Mouse (Mus musculus) heart, postnatal 14 days (tissue): ENCODE data around the gene Cryab. TPM values are rescaled to one million over a fixed set of nuclear protein-coding genes. Genes with fewer than 3 reads are reported as not detected.

ENCODE experiments used
- DNase-seq, 2 experiments: peaks; one replicate each; pipeline ENCODE4 v3.0.0; 2021 to 2022
- intact Hi-C: fragments of 180-260 bp; cut with DNase I; formaldehyde crosslinking; loops from one replicate; pipeline ENCODE4 v1.15.1; 2025
- total RNA-seq, 2 experiments: library from RNA; stranded (reverse); gene quantifications; 2 replicates each; pipeline ENCODE4 v1.2.3; 2021

The Cryab gene
- total RNA-seq, 2 experiments from 2014 or later, result 1,337 to 1,386 TPM

DNA sequence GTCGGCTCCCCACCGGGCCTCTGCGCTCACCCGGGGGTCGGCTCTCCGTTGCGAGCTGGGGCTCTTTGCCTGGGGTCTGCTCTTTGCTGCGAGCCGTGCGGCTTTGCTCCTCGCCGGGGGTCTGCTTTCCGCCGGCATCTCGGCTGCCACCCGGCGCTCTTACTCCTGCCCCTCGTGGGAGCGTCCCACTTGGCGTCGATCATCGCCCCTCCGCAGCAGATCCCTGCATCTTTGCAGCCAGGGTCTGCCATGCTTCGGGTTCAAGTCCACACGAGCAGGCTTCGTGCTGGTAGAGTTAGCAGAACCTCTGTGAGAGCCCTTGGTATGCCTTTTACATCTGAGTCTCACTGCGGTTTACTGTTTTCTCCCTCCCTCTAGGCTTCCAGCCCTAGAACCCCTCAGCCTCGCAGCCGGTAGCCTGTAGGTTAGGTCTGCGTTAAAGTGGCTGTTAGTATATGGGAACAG is 24.6 kb downstream of the Cryab start:
- DNase-seq, result peak in 1 of 2 experiments; percentile 16
- intact Hi-C loops, result no loop called here

DNA sequence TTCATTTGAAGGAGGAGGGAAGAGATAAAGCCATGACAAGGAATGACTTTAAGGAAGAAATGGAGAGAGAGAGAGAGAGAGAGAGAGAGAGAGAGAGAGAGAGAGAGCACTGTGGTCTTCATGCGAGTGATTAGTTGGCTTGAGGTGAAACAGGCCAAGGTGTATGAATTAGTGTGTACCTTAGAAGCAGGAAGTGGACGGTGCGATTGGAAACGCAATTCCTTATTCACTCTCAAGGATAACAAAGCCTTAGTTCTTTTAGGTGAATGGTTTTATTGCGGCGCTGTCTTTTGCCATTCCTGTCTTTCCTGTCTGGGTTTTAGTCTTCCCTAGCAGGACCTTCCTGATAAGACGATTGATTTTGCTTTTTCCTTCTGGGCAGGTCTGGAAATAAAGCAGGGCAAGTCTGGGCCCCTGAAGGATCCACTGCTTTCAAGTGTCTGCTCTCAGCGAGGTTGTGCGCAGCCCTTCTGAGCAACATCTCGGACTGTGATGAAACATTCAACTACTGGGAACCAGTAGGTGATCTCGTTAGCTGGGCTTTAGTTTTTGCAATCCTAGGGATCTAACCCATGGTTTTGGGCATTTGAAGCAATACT is 25.1 kb downstream of the Cryab start:
- intact Hi-C loops, result no loop called here
- no peak for DNase-seq

DNA sequence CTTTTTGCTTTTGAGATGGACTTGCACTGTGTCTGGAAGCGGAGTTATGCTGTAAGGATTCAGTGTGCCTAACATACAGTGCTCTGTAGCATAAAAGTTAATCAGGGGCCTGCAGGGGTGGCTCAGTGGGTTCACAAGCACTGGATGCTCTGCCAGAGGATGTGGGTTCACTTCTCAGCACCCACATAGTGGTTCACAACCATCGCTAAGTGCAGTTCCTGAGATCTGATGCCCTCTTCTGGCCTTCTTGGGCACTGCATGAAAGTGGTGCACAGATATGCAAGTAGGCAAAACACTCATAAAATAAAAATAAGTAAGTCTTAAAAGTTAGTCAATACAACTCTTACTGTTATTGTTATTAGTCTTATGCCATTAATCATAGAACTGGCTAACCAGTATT is 31.0 kb downstream of the Cryab start:
- intact Hi-C loops, result no loop called here
- DNase-seq, result peak; percentile 15 to 40

DNA sequence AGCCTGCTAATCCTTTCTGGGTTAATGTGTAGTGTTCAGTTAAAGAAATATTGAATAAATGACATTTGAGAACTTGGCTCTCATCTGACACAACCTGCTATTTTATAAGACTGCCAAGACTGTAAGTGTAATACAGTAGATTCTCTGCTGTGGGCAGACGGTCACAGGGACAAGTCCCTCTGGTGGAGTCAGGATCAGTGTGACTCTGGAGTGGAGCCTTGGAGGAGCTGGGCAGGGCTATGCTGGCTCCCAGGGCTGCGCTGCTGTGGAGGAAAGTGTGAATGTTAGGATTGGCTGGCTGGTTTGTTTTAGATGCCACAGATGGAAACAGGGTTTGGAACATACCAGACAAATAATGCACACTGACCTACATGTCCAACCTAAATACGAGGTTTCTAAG is 44.1 kb downstream of the Cryab start:
- DNase-seq, result no peak
- intact Hi-C loops, result no loop called here

DNA sequence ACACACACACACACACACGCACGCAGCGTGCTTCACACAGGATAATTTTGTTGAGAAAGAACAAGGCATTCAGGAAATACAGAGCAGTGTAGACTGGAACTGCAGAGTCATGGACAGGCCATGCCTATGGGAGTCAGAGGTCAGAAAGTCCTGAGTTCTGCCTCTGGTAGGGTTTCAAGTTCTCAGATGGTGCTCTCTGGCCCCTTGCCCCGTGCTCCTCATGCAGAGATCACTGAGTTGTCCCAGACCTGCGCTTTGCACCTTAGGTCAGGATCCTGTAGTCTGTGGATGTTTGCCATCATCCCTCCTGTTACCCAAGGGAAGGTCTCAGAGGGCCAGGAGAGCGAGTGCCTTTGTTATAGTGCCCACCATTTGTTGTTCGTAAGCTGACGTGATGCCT is 45.7 kb downstream of the Cryab start:
- DNase-seq, result no peak
- intact Hi-C loops, result no loop called here

DNA sequence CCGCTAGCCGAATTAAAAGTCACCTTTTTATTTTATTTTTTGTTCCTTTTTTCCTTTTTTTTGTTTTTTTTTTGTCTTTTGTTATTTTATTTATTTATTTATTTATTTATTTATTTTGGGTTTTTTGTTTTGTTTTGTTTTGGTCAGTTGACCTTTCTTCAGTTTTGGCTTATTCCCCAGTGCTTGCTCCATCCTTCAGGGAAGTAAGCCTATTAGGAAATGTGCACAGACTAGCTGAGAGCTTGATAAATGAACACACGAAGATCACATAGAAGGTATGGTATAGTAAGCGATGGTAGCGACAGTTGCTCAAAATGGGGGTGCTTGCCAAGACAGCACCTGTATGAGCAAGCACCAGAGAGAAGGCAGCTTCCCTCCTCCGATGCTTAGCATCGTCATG is 46.5 kb downstream of the Cryab start:
- no peak for DNase-seq
- intact Hi-C loops, result no loop called here

DNA sequence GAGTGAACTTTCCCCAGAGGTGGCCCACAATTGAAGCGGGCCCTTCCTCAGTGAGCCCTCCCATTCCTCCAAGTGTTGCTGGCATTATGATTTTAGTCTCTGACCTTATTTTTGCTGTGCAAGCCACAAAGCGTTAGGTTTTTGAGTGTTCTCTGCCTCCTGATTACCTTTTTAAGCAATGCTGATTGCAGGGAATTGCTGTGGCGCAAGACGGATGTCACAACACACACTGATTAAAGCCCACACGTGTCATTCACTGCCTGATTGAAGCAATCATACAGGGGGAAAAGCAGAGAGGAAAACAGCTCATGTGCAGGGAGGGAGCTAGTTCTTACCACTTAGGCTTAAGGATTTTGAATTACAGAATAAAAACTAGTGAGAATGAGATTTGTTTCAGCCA is 47.2 kb downstream of the Cryab start:
- intact Hi-C loops, result no loop called here

DNA sequence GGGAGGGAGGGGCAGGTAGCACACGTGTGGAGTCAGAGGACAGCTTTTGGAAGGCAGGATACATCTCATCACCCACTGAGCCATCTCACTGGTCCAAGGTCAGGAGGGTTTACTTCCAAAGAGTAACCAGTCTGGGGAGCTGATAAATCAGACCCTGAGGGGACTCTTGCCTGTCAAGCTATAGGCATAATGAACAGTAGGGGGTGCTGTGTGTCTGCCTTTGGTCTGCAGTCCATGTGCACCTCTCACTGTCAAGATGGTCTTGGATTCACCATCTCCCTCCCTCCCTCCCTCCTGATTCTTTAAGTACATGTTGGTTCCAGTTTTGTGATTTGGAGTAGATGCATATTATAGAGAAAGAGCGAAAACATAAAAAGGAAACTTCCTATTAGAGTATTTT is 49.9 kb downstream of the Cryab start:
- peak; percentile 29 to 60 for DNase-seq
- intact Hi-C loops, result loop anchor here (2.0 to 5.0 kb wide), 2 partner anchors 210 to 351 kb away; no protein-coding TSS in a partner anchor

More for the DNA sequence above, 47.2 kb downstream of the Cryab start:
- DNase-seq, result no peak

DNA sequence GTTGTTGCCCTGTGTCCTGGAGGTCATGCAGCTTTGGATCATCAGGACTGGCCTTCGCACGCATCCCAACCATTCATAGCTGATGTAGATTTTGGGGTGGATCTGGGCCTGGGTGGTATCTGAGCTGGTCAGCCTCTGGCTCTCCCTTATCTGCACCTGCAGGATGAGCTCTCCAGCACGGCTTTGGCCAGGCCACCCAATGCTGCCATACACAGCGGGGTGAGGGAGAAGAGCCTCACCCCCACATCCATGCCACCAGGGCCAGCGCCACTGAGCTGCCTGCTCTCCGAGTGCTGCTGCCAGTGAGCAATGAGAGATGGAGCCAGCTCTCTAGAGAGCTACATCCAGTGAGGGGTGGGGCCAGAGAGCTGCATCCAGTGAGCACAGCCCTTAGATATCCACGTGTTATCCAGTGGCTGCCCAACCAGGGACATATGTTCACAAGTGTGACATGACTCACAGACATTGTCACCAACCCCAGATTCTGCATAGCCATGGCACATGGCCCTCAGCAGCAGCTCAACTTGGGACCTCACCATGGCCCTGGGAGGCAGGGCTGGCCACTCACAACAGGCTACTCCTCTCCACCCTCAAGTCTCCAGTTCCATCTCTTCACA is 52.0 kb downstream of the Cryab start:
- DNase-seq, result no peak
- intact Hi-C loops, result loop anchor here (5.0 kb wide), 1 partner anchor 349 kb away; no protein-coding TSS in a partner anchor

Other genes starting within 250 kb of the Cryab start
- gene Pts, start 222.6 kb upstream of the Cryab start, total RNA-seq, result 10 to 100 TPM; 25.5 to 29.4 TPM
- gene Il18, start 196.5 kb upstream of the Cryab start, total RNA-seq, result 1 to 10 TPM; 1.3 to 2.0 TPM
- gene Bco2, start 196.1 kb upstream of the Cryab start, total RNA-seq, result under 1 TPM; 0.22 to 0.33 TPM
- gene Tex12, start 190.0 kb upstream of the Cryab start, total RNA-seq, result not detected
- gene Sdhd, start 147.5 kb upstream of the Cryab start, total RNA-seq, result 100 to 1,000 TPM; 724 to 738 TPM
- gene Timm8b, start 147.4 kb upstream of the Cryab start, total RNA-seq, result 100 to 1,000 TPM; 216 to 232 TPM
- under 1 TPM; 0.22 to 0.88 TPM for gene Pih1d2, start 134.0 kb upstream of the Cryab start, total RNA-seq
- 10 to 100 TPM; 14.7 to 14.8 TPM for gene Nkapd1, start 133.9 kb upstream of the Cryab start, total RNA-seq
- 100 to 1,000 TPM; 392 to 414 TPM for gene Dlat, start 91.5 kb upstream of the Cryab start, total RNA-seq
- 1 to 10 TPM; 4.0 to 6.2 TPM for gene Dixdc1, start 11.8 kb upstream of the Cryab start, total RNA-seq
- 1 to 10 TPM; 2.0 to 3.2 TPM for gene 2310030G06Rik, start 4.8 kb upstream of the Cryab start, total RNA-seq
- 100 to 1,000 TPM; 128 to 131 TPM for gene Hspb2, start 1.0 kb downstream of the Cryab start, total RNA-seq
- gene Fdxacb1, start 16.9 kb downstream of the Cryab start, total RNA-seq, result 1 to 10 TPM; 5.7 to 6.0 TPM
- gene Alg9, start 23.7 kb downstream of the Cryab start, total RNA-seq, result 10 to 100 TPM in 1 of 2 experiments, 1 to 10 TPM in 1; 9.9 to 10.1 TPM
- 10 to 100 TPM in 1 of 2 experiments, 1 to 10 TPM in 1; 7.9 to 10.4 TPM for gene 1110032A03Rik, start 24.2 kb downstream of the Cryab start, total RNA-seq
- 10 to 100 TPM in 1 of 2 experiments, 1 to 10 TPM in 1; 9.3 to 12.2 TPM for gene Ppp2r1b, start 94.0 kb downstream of the Cryab start, total RNA-seq